Mouse (Mus musculus): ENCODE data around the gene Fam198a.

Fam198a gene

DNA sequence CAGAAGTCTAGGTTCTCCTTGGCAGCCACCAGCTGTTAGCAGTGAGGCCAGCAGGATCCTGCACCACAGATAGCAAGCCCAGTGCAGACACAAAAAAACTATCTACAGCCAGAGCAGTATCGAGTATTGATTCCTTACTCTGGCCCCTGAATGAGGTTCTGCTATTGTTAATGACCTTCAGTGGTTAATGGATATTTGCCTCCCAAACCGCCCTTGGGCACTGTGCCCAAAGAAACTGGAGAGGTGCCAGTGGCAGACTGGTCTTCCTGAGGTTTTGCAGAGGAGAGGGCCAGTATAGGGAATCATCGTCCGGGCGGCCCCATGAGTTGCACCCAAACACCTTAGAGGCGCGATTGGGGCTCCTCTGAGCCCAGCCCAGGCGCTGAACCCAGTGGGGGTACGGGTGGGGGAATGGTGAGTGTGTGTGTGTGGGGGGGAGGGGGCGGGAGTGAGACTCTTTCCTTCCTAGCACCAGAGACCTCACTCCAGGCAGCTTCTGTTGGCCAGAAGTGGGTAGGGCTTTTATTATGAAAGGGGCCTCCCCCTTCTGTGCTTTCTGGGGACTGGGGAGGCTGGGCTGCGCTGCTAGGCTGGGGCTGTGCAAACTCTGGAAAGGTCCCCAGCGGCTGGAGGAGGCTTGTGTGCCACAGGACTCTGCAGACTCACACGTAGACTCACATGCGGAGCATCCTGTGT lies at the start of gene Fam198a:
Gene Fam198a, plus strand, starts transcription at position 571 of the 696 bp plus-strand sequence.
- peak; percentile 71 to 75 for DNase-seq (ENCODE audit: low spot score in 2 of 2)

DNA sequence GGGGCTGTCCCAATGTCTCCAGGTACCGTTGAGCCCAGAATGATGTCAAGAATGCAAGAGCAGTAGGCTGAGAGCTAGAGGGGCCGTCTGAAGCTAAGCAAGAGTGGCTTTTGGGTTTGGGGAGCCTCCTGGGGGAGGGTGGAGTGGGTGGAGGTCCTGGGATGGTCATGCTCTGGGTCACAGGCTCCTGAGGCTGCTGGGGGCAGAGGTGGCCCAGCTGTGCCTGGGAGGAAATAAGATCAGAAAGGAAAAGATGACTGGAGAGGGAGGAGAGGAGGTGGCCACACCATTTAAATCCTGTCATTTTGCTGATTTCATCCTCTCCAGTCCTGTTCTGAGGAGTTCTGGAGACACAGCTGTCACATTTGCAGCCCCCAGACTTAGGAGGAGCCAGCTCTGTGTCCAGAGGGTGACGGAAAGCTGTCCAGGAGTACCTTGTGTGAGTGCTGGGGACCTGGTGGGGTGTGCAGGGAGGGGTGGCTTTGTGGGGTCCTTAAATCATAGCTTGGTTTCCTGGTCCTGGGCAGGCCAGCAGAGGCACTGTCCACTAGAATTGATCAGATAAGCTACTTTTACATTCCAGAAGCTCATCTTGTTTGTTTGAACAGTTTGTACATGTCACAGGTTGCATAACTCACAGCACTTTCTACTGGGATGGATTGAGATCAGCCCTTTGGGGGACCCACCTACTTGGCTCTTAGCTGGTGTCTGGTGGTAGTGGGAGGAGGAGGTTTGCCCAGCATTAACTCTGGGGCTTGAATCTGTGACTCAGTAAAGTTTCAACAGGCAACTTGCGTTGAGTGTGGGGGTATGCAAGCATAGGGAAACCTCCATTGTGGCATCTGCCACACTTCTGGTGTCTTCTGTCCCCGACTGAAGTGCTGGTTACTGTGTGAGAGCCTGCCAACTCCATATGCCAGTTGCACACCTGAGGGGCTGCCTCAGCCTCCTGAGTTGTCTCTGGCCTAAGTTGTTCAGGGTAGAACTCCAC lies 48.8 kb upstream of the Fam198a start:
- DNase-seq (ENCODE audit: low spot score in 2 of 2), result no peak

DNA sequence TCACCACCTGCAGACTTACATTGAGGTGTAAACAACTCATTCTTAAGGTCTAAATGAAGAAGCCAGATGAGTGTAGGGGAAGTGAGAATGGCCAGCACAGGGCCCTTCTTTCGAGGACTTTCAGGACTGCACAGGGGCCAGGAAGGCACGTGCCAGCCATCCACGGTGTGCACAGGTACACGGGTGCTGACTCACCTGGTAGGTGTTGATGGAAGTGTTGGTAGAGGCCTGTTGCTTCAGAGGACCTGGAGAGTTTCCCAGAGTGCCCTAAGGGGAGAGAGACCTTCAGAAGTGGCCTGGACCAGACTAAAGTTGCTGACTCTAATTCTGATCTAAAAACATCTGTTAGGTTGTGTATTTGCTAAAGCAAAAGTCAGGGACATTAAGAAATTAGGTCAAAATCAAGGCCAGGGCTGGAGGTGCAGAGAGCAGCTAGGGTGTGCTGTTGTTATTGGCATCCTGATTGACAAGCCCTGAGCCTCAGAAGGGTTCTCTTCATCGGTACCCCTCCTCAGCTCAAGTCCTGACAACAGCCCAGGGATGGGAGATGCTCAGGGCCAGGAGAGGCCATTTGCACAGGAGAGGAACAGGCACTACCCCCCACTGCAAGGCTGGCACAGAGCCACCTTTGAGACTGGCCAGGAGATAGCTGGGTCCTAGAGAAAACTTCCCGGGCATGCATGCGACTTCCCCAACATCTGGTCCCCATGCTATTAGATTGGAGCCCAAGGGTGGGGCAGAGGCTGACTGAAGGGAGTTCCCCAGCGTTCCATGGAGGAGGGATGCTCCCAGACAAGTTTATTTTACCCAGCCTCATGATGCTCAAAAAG lies 47.1 kb upstream of the Fam198a start:
- DNase-seq (ENCODE audit: low spot score in 2 of 2), result peak; percentile 35 to 43

DNA sequence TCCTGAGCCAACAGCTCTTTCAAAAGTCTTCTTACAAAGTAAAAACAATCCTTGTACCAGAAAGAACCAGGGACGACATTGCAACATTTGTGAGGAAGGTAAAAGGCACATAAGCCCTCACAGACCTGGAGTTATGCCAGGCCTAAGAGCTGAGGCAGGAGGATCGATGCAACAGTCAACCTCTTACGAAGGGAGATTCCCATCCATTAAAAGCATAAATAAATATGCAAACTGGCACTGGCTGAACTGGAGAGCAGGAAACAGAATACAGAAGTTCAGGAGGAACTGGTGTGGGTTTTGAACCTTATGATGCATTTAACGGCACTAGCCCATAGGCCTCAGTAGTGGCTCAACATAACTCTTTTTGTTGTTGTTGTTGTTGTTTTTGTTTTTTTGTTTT lies 46.5 kb upstream of the Fam198a start:
- DNase-seq (ENCODE audit: low spot score in 2 of 2), result no peak

DNA sequence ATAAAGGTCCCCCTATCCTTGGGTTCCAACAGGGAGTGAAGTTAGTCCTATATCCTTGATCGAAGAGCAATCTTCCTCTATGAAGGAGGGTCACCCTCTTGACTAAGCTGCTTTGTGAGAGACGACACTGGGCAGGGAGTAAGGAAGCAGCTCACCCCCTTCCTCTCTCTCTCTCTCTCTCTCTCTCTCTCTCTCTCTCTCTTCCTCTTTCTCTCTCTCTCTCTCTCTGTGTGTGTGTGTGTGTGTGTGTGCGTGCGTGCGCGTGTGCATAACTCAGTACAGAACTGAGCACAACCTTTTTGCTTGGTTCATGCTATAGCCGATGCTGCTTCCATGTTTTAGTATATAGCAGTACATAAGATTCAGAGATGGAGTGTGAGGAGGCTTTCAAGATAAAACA lies 45.8 kb upstream of the Fam198a start:
- DNase-seq (ENCODE audit: low spot score in 2 of 2), result no peak

DNA sequence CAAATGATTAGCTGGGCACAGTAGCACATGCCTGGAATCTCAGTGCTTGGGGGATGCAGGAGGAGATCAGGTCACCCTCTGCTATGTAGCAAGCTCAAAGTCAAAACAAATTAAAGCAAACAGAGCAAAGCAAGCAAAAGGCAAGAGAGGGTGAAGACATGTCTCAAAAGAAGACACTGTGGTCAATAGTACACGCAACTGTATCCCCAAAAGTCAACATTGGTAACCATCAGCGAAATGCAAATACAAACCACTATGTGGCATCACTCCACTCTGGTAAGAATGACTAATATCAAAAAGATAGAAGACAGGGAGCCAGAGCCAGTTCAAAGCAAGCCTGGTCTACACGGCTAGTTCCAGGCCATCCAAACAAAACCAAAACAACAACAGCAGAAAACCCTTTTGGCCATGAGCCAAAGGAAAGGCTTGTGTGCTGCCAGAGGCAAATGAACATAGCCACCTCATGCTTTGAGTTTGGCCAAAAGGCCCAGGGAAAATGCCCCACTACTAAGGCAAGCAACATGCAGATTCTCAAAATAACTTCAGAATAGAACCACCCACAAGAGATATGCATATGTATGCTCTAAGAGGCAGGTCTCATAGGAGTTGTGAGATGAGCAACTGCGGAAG lies 45.1 kb upstream of the Fam198a start:
- DNase-seq (ENCODE audit: low spot score in 2 of 2), result no peak

DNA sequence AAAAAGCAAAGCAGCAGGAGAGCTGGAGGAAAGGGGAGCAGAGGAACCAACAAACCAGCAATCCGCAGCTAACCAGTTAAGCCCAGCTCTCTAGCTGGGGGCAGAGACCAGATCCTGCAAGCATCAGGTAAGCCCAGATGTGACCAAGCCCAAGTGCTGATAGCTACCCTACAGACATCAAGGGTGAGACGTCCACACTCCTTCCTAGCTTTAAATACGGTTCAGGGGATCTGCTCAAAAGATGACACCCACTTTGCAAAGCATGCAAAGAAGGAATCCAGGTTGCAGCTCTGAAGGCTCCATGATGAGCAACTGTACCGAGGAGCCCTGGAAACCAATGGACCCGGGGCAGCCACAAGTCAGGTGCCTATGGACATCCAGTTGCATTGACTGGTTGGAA lies 44.3 kb upstream of the Fam198a start:
- DNase-seq (ENCODE audit: low spot score in 2 of 2), result no peak

DNA sequence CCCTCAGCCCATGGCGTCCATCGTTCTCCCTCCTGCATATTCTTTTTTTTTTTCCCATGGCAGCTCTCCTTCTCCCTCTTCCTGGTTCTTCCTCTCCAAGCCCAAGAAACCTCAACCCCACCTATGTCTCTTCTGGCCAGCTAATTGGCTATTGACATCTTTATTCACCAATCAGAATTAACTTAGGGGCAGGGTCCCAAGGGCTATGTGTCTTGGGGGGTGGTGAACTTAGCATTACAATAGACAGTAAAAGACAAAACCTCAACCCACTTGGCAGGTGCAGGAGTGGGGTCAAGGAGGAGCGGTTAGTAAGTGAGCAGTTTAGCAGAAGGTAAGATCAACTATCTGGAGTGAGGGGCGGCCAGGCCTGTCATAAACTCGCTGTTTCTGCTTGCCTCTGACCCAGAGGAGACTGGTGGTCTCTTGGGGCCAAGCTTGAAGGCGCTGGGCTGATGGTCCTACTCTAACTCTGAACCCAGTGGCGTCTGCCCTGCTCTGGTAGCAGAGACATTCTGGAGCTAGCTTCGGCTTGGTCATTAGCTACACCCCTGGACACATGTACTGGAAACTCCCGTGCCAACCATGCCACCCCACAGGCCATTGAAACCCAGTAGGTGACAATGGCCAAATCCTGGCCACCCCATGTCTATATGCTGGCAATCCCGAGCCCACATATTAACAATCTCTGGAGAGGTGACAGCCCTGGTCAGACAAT lies 43.3 kb upstream of the Fam198a start:
- DNase-seq (ENCODE audit: low spot score in 2 of 2), result no peak

DNA sequence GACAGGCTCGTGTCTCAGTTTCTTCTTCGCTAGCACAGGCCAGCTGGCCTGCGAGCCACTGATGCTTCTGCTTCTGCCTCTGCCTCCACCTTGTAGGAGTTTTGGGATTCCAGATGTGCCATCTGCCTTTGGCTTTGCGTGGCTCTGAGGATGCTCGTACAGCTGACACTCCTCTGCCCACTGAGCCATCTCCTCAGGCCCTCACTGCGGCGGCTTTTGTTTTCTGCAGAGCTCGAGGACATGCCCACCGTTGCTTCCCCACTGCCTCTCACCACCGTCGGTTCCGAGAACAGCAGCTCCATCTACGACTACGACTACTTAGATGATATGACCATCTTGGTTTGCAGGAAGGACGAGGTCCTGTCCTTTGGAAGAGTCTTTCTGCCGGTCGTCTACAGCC lies 42.5 kb upstream of the Fam198a start:
- DNase-seq (ENCODE audit: low spot score in 2 of 2), result no peak

DNA sequence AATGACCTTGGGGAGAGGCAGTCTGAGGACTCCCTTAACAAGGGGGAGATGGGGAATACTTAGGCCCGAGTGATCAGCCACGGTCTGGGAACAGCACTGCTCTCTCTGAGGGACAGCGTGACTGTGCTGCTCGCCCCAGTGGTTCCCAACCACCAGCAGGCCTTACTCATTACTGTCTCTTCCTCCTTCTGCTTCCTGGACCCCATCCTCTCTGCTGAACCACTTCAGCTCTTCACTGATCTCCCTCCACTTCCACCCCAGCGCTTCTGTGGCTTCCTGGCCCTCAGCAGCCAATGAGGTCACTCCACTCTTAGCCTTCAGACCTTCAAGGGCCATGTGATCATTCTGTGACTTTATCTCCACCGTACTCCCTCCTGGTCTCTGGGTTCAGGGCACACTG lies 41.2 kb upstream of the Fam198a start:
- no peak for DNase-seq (ENCODE audit: low spot score in 2 of 2)

DNA sequence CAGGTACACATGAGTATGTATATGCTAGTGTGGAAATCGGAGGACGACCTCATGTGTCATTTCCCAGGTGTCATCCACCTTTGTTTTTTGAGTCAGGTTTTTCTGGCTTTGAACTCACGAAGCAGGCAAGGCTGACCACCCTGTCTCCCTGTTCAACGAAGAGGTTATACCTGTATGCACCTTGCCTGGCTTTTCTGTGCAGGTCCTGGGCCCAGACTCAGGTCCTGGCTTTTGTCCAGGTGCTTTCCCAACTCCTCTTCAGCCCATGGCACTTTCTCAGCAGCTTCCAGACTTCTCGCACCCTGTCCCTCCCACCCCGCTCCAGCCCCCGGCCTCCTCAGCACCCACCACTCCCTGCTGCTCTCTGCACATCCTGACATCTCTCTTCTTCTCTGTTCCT lies 39.6 kb upstream of the Fam198a start:
- no peak for DNase-seq (ENCODE audit: low spot score in 2 of 2)

DNA sequence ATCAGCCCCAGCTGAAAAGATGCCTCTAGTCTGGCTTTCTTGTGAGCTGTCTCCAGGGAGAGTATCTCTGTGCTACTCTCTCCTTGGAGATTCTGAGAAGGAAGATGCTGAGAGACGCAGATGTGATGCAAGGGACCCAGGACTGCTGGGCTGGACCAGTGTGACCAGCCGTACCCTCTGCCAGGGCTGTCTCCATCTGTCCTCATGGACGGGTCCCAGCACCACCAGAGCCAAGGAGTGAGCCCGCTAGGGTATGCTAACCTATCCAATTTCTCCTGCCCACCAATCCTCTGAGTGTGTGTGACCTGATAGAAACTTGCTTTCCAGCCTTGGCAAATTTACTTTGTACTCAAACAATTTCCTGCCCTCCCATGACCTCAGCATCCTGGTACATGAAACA lies 38.0 kb upstream of the Fam198a start:
- DNase-seq (ENCODE audit: low spot score in 2 of 2), result no peak

DNA sequence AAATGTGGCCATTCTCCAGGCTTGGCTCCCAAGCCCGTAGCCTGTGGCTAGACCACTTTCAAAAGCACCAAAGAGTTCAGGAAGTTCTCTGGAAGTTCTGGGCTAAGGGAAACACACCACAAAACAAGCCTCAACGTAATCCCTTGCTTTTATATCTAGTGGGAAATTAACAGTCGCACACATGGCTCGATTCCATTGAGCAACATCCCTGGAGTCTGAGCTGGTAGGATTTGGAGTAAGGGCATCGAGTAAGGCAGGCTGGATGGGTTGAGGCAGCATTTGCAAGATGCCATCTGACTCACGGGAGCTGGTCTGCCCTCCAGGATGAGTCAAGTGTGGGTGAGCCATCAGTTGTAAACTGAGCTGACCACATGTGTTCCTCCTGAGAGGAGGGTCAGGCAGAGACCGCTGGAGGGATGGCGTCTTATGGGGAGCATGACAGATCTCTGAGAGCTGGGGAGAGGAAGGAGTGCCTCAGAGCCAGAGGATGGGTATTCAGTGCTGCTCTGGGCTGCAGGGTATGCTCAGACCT lies 36.5 kb upstream of the Fam198a start:
- no peak for DNase-seq (ENCODE audit: low spot score in 2 of 2)

DNA sequence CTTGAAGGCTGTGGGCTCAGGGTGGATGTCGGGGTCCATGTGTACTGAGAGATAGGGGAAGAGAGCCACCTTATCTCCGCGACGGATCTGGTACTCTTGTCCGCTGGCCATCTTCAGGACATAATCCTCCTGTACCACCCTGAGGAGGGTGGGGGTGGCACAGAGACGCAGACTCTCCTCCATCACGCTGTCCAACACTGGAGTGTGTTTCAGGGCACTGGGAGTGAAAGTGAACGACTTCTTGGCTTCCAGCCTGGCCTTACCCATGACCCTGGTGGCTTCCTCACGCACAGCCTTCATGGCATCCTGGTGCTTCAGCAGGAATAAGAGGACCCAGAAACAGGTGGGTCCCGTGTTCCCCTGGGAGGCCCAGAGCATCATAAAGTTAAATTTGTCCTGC lies 35.7 kb upstream of the Fam198a start:
- DNase-seq (ENCODE audit: low spot score in 2 of 2), result no peak

DNA sequence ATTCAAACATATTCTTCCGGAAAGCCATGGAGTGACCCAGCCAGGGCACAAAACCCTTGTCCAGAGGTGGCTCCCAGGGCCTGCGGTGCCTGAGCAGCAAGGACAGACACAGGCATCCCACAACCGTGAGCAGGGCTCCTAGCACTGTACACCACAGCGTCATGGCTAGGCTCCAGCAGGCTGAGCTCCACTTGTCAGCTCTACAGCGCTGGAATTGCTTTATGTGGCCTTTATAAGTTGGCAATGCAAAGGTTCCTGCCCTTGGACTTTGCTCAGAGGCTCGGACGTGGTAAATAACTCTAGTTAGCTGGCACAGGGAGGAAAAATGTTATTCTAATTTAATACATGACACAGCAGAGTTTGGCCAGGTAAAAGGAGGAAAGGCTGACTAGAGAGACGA lies 34.7 kb upstream of the Fam198a start, which contains the start of gene Cyp8b1:
Gene Cyp8b1, minus strand, starts transcription at position 204 of the 400 bp plus-strand sequence.
- no peak for DNase-seq (ENCODE audit: low spot score in 2 of 2)

DNA sequence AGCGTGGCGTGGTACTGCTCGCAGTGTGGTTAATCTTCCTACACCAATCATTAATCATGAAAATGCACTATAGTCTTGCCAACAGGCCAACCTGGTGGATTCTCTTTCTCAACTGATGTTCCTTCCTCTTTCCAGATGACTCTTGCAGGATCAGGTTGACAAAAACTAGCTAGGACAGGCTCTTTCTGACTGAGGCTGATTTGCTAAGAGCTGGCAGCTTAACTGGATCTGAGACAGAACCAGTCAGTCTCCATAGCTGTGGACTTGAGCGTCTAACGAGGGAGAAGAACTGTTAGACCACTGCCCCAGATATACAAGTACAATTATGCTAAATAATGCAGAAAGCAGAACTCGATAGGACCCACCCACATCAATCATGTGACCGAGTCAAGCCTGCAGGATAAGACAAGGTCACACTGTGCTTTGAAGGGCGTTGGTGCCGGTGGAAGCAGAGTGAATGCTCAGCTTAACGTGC lies 31.7 kb upstream of the Fam198a start:
- no peak for DNase-seq (ENCODE audit: low spot score in 2 of 2)

DNA sequence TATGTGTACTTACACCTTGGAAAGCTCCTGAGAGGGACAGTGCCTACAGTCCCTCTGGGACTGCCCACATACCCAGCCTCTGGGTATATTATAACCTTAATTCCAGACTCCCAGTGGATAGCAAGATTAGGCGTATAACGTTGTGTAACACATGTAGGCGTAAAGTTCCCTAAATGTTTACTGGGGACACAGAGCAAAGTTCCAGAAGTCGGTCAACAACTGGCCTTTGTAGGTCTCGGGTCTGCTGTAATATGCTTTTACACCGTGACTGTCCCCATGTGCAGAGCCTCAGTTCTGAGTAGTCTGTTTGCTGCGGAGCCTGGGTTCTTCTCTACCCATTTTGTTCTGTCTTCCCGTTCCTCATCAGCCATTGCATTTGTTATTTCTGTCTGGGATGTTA lies 27.3 kb upstream of the Fam198a start:
- DNase-seq (ENCODE audit: low spot score in 2 of 2), result no peak

DNA sequence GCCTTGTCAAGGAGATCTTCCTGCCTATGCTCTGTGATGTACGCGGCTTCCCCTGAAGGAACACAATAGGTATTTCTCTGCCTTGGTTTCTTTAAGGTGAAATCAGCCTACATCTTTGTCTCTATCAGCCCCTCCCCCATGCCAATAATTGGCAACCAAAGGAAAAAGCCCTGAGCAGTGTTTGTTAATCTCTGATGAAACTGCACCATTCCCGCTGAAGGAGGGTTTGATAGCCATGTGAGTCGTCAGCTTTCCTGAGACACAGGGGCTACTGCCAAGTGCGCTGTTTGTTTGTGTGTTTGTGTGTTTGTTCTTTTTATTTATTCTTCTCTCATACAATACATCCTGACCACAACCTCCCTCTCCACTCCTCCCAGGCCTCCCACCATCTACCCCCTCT lies 26.9 kb upstream of the Fam198a start:
- DNase-seq (ENCODE audit: low spot score in 2 of 2), result no peak

DNA sequence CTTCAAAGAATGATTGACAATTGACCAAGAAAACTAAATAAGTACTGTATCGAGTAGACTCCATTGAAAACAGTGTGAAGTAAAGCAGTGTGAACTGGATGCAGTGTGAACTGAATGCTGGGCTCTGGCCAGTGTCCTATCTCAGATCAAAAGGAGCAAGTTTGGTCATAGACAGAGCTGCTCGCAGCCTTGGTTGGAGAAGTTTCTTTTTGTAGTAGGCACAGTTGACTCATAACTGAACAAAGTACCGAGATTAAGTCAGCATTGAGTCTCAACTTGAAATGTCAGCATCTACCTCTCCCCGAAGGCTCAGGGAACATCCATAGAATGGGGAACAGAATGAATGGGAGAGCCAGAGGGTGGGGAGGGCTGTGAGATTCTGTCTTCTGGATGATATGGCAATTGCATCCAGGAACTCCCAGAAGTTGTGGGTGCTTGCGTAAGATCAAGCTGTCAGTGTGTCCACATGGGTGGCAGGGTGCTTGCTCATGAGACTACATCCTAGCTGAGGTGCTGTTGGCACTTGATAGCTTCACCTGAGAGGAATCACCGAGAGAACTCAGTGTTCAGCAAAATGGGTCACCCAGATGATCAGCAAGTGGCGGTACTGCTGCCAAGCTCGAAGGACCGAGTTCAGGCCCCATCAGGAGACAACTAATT lies 25.8 kb upstream of the Fam198a start:
- no peak for DNase-seq (ENCODE audit: low spot score in 2 of 2)

DNA sequence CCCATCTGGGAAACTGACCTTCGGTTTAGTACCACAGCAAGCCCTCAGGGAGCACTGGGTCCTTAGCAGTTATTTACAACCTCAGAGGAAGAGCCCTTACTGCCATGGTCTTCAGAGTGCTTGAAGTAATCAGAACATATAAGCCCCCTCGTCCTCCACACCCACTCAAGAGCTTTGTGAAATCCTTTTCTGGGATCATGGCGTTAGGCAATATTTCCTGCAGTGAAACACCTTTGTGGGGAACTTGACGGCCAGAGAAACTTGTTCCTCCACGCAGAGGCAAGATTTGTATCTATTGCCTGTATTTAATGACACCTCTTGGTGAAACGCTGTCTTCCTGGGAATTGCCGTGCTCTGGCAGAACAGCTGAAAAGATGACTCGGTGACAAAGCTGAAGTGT lies 24.8 kb upstream of the Fam198a start:
- no peak for DNase-seq (ENCODE audit: low spot score in 2 of 2)
